Comparison of ENCODE assay signal across 8 mouse cellular contexts in genomic region chr15:81514111-81514971, GRCm38 (mm10). TPM values are rescaled to one million over a fixed set of nuclear protein-coding genes. Genes with fewer than 3 reads are reported as not detected.
A peak's percentile ranks its signal among the peaks of the same experiment; 100 is the strongest.
DNase-seq lines count a peak whose midpoint lies in the region; ATAC-seq lines count a peak whose summit lies in the region.

No protein-coding gene starts in this region.

- H3K4me2 ChIP-seq in hindbrain, embryonic 16.5 days (ENCODE audit: low read length), result peak overlapping the region; percentile 67

- no peak overlapping the region for H3K27ac ChIP-seq in hindbrain, embryonic 16.5 days (ENCODE audit: low read depth, low read length)
- peak overlapping the region; percentile 65 for H3K27ac ChIP-seq in macrophage

- peak; percentile 58 for ATAC-seq in hindbrain, embryonic 16.5 days

- peak; percentile 99 for DNase-seq in R1 (ENCODE audit: low read depth, low spot score)
- DNase-seq in cerebellum, postnatal 4 days (ENCODE audit: low spot score in 2 of 2), result peak; percentile 39 to 52
- peak; percentile 76 for DNase-seq in gastrocnemius, adult 18-20 months (ENCODE audit: low spot score)
- DNase-seq in left cerebral cortex, adult 18-20 months (ENCODE audit: low spot score in 2 of 2), result peak; percentile 43 to 58
- DNase-seq in right cerebral cortex, adult 18-20 months, result peak; percentile 54
- peak; percentile 40 for DNase-seq in urinary bladder, postnatal 10 days (ENCODE audit: low spot score)

- H3K36me3 ChIP-seq in hindbrain, embryonic 16.5 days (ENCODE audit: control insufficient read depth, insufficient read depth, low read length), result no peaks in the 10 kb centered on the region
- no peaks in the 10 kb centered on the region for H3K36me3 ChIP-seq in macrophage (ENCODE audit: inconsistent target)

- 13% methylated on average over 18 of the region's 18 CpGs for WGBS in hindbrain, embryonic 16.5 days
- WGBS in macrophage (ENCODE audit: missing documents), result 6% methylated on average over 18 of the region's 18 CpGs

- H3K4me1 ChIP-seq in hindbrain, embryonic 16.5 days (ENCODE audit: control insufficient read depth, insufficient read depth, low read depth, low read length), result peaks cover 4% of the 10 kb centered on the region

- no peaks in the 10 kb centered on the region for H3K27me3 ChIP-seq in hindbrain, embryonic 16.5 days (replicated peaks; ENCODE audit: control insufficient read depth, insufficient read depth, low read length)

- peak overlapping the region; percentile 33 for H3K4me3 ChIP-seq in hindbrain, embryonic 16.5 days (ENCODE audit: low read length)
- peak overlapping the region; percentile 9; the same call in 1 of the 2 replicates for H3K4me3 ChIP-seq in macrophage (ENCODE audit: inconsistent target)

- peak overlapping the region; percentile 35 for H3K9ac ChIP-seq in hindbrain, embryonic 16.5 days (ENCODE audit: low read depth, low read length)

- no peaks in the 10 kb centered on the region for H3K79me2 ChIP-seq in macrophage (ENCODE audit: inconsistent target)

- H3K9me3 ChIP-seq in hindbrain, embryonic 16.5 days (ENCODE audit: control insufficient read depth, low read length), result no peaks in the 10 kb centered on the region

RNA-seq across cellular contexts. Expression of gene Rbx1, which starts 48.2 kb away (rescaled TPM):
- 10 to 100 TPM; 84.9 to 99.4 TPM for total RNA-seq in gastrocnemius, adult 18-20 months (2021)
- 383 and 395 TPM in 2 replicates for polyA plus RNA-seq in hindbrain, embryonic 16.5 days (2015; fragmentation: Nextera tagmentation; extraction: Ambion mirVana)
- total RNA-seq in left cerebral cortex, adult 18-20 months (2021), result 100 to 1,000 TPM; 140 to 144 TPM
- 10 to 100 TPM; 35.9 to 97.8 (median 63.4) TPM for total RNA-seq in macrophage (2018; cell fraction: chromatin; rRNA removed)
- total RNA-seq in macrophage (2018; cell fraction: cytosol; rRNA removed), result 100 to 1,000 TPM; 120 to 186 (median 145) TPM
- 10 to 100 TPM; 28.8 to 97.5 (median 66.8) TPM for total RNA-seq in macrophage (2018; cell fraction: nucleus; rRNA removed)
- polyA plus RNA-seq in macrophage (2018), result 69.0 to 118 TPM (median 86.1 TPM) in 3 replicates

Comparison
In these comparisons a context has a peak if more than half of its experiments do, and no peak if none do; other contexts are left out.
1. DNase-seq: peak in every context shown above with its lines; median percentile 99 in R1; 76 in gastrocnemius, adult 18-20 months; 54 in right cerebral cortex, adult 18-20 months; 50 in left cerebral cortex, adult 18-20 months; 46 in cerebellum, postnatal 4 days; 40 in urinary bladder, postnatal 10 days.